Mouse (Mus musculus) retina, adult 2 months (tissue): ENCODE data around the gene Hax1.

Experiments used
- DNase-seq: peaks from one replicate; pipeline ENCODE4 v3.0.0-alpha.2; 2012; ENCODE audit warnings: low read depth, low spot score

Hax1 gene

GRCm38 (mm10) chr3:89962059-89962750 is 36.4 kb downstream of the Hax1 start:
- DNase-seq = no peak

DNA sequence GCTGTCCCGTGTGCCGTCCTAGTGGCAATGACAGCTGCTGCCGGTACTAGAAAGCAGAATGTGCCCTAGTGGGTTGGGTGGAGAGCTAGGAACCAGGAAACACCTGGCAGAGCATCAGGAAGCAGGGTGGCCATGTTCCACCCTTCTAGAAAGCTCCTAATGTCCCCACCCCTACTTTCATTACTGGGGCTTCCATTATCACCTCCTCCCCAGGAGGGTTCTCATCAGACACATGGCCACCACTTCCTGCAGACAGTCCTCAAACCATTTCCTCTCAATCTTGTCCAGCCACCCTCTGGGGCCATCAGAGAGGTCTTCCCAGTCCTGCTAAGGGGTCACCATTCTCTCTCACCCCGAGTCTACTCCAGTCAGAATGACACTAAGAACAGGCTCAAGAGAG is 37.1 kb downstream of the Hax1 start:
- no peak for DNase-seq

GRCm38 (mm10) chr3:89960469-89960868 is 38.1 kb downstream of the Hax1 start:
- peak; percentile 57 for DNase-seq

DNA sequence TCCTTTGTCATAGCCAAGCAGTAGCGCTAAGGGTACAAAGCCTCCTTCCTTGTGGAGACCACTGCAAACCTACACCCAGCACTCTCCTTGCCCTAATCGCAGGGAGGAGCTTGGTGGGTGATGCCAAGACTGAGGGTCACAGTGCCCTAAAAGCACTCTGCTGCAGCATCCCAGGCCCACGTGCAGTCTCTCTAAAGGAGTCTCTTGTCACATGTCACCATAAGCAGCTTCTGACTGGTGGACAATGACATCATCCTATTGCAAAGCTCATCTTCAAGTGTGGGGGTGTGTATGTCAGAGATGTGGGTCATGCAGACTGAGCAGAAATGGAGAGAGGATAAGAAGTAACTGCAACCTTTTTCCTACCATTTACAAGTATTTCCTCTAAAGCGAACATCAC is 39.1 kb downstream of the Hax1 start:
- no peak for DNase-seq

GRCm38 (mm10) chr3:89957880-89958279 is 40.7 kb downstream of the Hax1 start:
- DNase-seq = no peak

GRCm38 (mm10) chr3:89956177-89956971 is 42.2 kb downstream of the Hax1 start:
- no peak for DNase-seq

- peak; percentile 50 for DNase-seq
Measured at GRCm38 (mm10) chr3:89953420-89953819, 45.2 kb downstream of the Hax1 start.

- no peak for DNase-seq
Measured at GRCm38 (mm10) chr3:89948655-89949054, 49.9 kb downstream of the Hax1 start.

DNA sequence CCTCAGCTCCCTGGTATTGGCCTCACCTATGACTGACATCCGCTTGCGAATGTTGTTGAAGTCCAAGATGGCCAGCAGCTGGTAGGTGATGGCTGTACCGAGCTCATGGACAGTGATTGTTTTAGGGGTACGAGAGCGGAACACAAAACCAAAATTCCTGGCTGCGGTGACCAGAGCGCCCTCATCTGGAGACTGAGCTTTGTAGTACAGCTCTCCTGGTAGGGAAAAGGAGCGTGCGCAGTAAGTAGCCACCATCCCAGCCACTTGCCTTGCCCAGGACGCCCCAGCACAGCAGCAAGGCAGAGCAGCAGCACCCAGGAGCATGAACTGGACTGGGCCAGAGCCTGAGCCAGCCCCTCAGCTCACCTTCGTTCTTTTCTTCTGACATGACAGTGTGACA is 50.6 kb downstream of the Hax1 start:
- no peak for DNase-seq
